Mouse (Mus musculus) forebrain, postnatal 0 days (tissue): ENCODE results near the gene Astn2. TPM values are rescaled to one million over a fixed set of nuclear protein-coding genes. Genes with fewer than 3 reads are reported as not detected.
A peak's percentile ranks its signal among the peaks of the same experiment; 100 is the strongest.

Experiments
- ATAC-seq: fragments of 200-750 bp; cut with Nextera tagmentation; 2 replicates; pipeline ENCODE4 v1.8.0; 2017; ENCODE audit warnings: mild to moderate bottlenecking, moderate library complexity
- DNase-seq: peaks from one replicate; pipeline ENCODE4 v3.0.0-alpha.2; 2015
- H3K27ac ChIP-seq: fragments of 300-500 bp; sonication (generic); 2 replicates; pipeline ENCODE4 v1.5.1; 2014; ENCODE audit warnings: low read depth, mild to moderate bottlenecking, antibody characterized with exemption, low read length, moderate library complexity, mixed read lengths
- H3K27me3 ChIP-seq: fragments of 300-500 bp; sonication (generic); 2 replicates; pipeline ENCODE4 v1.6.1; 2014; ENCODE audit warnings: mild to moderate bottlenecking, low read length, mixed read lengths; ENCODE audit not compliant: insufficient read depth
- H3K36me3 ChIP-seq: fragments of 300-500 bp; sonication (generic); 2 replicates; pipeline ENCODE4 v1.6.1; 2014; ENCODE audit warnings: mild to moderate bottlenecking, moderate library complexity; ENCODE audit not compliant: insufficient read depth
- H3K4me1 ChIP-seq: fragments of 300-500 bp; sonication (generic); 2 replicates; pipeline ENCODE4 v1.6.1; 2014; ENCODE audit warnings: antibody characterized with exemption; ENCODE audit not compliant: insufficient read depth
- H3K4me2 ChIP-seq: fragments of 300-500 bp; sonication (generic); 2 replicates; pipeline ENCODE4 v1.6.1; 2014; ENCODE audit warnings: low read depth, mild to moderate bottlenecking, moderate library complexity
- H3K4me3 ChIP-seq: fragments of 300-500 bp; sonication (generic); 2 replicates; pipeline ENCODE4 v1.5.1; 2014; ENCODE audit warnings: low read depth, low read length, mixed read lengths
- H3K9ac ChIP-seq: fragments of 300-500 bp; sonication (generic); 2 replicates; pipeline ENCODE4 v1.6.1; 2014; ENCODE audit warnings: mild to moderate bottlenecking
- H3K9me3 ChIP-seq: fragments of 300-500 bp; sonication (generic); 2 replicates; pipeline ENCODE4 v1.6.1; 2016; ENCODE audit warnings: low read length
- CTCF ChIP-seq: sonication (generic); IDR thresholded peaks from 2 replicates; pipeline ENCODE4 v1.5.1; 2016; ENCODE audit warnings: antibody characterized with exemption, control low read depth, low read depth
- WGBS: fragments of 180-500 bp; shearing (Covaris S2); extraction: QIAGEN DNeasy Blood & Tissue Kit; methylation state at CpG from one replicate; pipeline ENCODE4 v1.1.7; 2014; 5-methylcytosine and 5-hydroxymethylcytosine counted together
- polyA plus RNA-seq: library from polyadenylated mRNA; unstranded; fragments of >200 nt; fragmentation: Nextera tagmentation; extraction: Ambion mirVana; gene quantifications from 2 replicates; pipeline ENCODE4 v1.2.1, GENCODE M21; 2015
- total RNA-seq: library from RNA; depleted of rRNA; stranded (reverse); fragments of >200 nt; gene quantifications from 2 replicates; pipeline ENCODE4 v1.2.3, GENCODE M21; 2014

The Astn2 gene
- total and polyA plus RNA-seq, 2 experiments from 2014 or later, result 0.98 to 20.9 TPM

GRCm38 (mm10) chr4:66403116-66403707, 1.2 kb downstream of the Astn2 start:
- 2% methylated on average over 22 of the region's 22 CpGs for WGBS
- Histone ChIP-seq H3K9me3 (no peaks in the 10 kb centered on the region), H3K4me2 (peak overlapping the region; percentile 91), H3K4me3 (peak overlapping the region; percentile 75), H3K27me3 (peaks cover 7% of the 10 kb centered on the region), H3K27ac (peak overlapping the region; percentile 9), H3K9ac (peak overlapping the region; percentile 75), H3K4me1 (peaks cover 7% of the 10 kb centered on the region; the same call in 1 of the 2 replicates), H3K36me3 (no peaks in the 10 kb centered on the region)
- ATAC-seq (peak; percentile 2; the same call in 1 of the 2 replicates), DNase-seq (peak; percentile 43)
- TF ChIP-seq CTCF, result no peak

- peak overlapping the region; percentile 75 for H3K9ac ChIP-seq
- H3K36me3 ChIP-seq, result no peaks in the 10 kb centered on the region
- under 1% methylated on average over 24 of the region's 24 CpGs for whole genome bisulfite sequencing
- ATAC-seq (peak; percentile 14; the same call in 1 of the 2 replicates), DNase-seq (peak; percentile 66)
- H3K4me1 ChIP-seq, result peaks cover 7% of the 10 kb centered on the region; the same call in 1 of the 2 replicates
- TF ChIP-seq CTCF, result no peak
- no peaks in the 10 kb centered on the region for H3K9me3 ChIP-seq
- H3K4me2 ChIP-seq, result peak overlapping the region; percentile 91
- peak overlapping the region; percentile 75 for H3K4me3 ChIP-seq
- H3K27me3 ChIP-seq, result peaks cover 7% of the 10 kb centered on the region
- 0 out of 2 replicates have a peak overlapping the region, but pooled peaks have one; percentile 9 for H3K27ac ChIP-seq
Observed at GRCm38 (mm10) chr4:66402611-66403010, 1.8 kb downstream of the Astn2 start.

GRCm38 (mm10) chr4:66401186-66401681, 3.2 kb downstream of the Astn2 start:
- Histone ChIP-seq H3K4me3 (peak overlapping the region; percentile 75), H3K36me3 (no peaks in the 10 kb centered on the region), H3K4me1 (peaks cover 7% of the 10 kb centered on the region; the same call in 1 of the 2 replicates), H3K27ac (no peak overlapping the region), H3K9me3 (no peaks in the 10 kb centered on the region), H3K9ac (no peak overlapping the region), H3K27me3 (peaks cover 2% of the 10 kb centered on the region; the same call in 1 of the 2 replicates), H3K4me2 (peak overlapping the region; percentile 91)
- ATAC-seq (peak; percentile 70), DNase-seq (peak; percentile 74)
- WGBS, result 7% methylated on average over 8 of the region's 8 CpGs
- TF ChIP-seq CTCF, result peak; percentile 85

GRCm38 (mm10) chr4:66399066-66399465, 5.3 kb downstream of the Astn2 start:
- ATAC-seq, result no peak
- TF ChIP-seq CTCF, result no peak
- no peak overlapping the region for H3K9ac ChIP-seq
- H3K4me3 ChIP-seq, result no peak overlapping the region
- no peaks in the 10 kb centered on the region for H3K9me3 ChIP-seq
- H3K27ac ChIP-seq, result no peak overlapping the region
- no peaks in the 10 kb centered on the region for H3K36me3 ChIP-seq
- H3K4me1 ChIP-seq, result peaks cover 7% of the 10 kb centered on the region; the same call in 1 of the 2 replicates
- no peak overlapping the region for H3K4me2 ChIP-seq
- no peak for DNase-seq
- 60% methylated on average over 4 of the region's 4 CpGs for WGBS
- no peaks in the 10 kb centered on the region for H3K27me3 ChIP-seq

- Histone ChIP-seq H3K27me3 (no peaks in the 10 kb centered on the region; the same call in 1 of the 2 replicates), H3K27ac (no peak overlapping the region), H3K4me3 (no peak overlapping the region), H3K9me3 (no peaks in the 10 kb centered on the region), H3K9ac (no peak overlapping the region), H3K4me2 (no peak overlapping the region), H3K4me1 (no peaks in the 10 kb centered on the region), H3K36me3 (no peaks in the 10 kb centered on the region)
- ATAC-seq (no peak), DNase-seq (no peak)
- TF ChIP-seq CTCF, result no peak
Observed at GRCm38 (mm10) chr4:66397216-66397615, 7.2 kb downstream of the Astn2 start.

GRCm38 (mm10) chr4:66393294-66393693, 11.1 kb downstream of the Astn2 start:
- Histone ChIP-seq H3K27ac (no peak overlapping the region), H3K9ac (no peak overlapping the region), H3K4me2 (no peak overlapping the region), H3K36me3 (no peaks in the 10 kb centered on the region), H3K4me1 (no peaks in the 10 kb centered on the region), H3K27me3 (no peaks in the 10 kb centered on the region; the same call in 1 of the 2 replicates), H3K9me3 (no peaks in the 10 kb centered on the region), H3K4me3 (no peak overlapping the region)
- ATAC-seq, result peak; percentile 74
- 61% methylated on average over 4 of the region's 4 CpGs for WGBS
- no peak for DNase-seq
- TF ChIP-seq CTCF, result no peak

GRCm38 (mm10) chr4:66390480-66390879, 13.9 kb downstream of the Astn2 start:
- H3K27me3 ChIP-seq, result no peaks in the 10 kb centered on the region; the same call in 1 of the 2 replicates
- H3K4me3 ChIP-seq, result no peak overlapping the region
- H3K9me3 ChIP-seq, result no peaks in the 10 kb centered on the region
- no peaks in the 10 kb centered on the region for H3K36me3 ChIP-seq
- H3K4me1 ChIP-seq, result no peaks in the 10 kb centered on the region
- DNase-seq, result no peak
- ATAC-seq, result no peak
- no peak for TF ChIP-seq CTCF
- H3K9ac ChIP-seq, result no peak overlapping the region
- H3K4me2 ChIP-seq, result no peak overlapping the region
- 15% methylated on average over 4 of the region's 4 CpGs for WGBS
- no peak overlapping the region for H3K27ac ChIP-seq
